Mouse (Mus musculus) splenic B cell, adult 2 months (primary cell): Measurements from ENCODE around the gene Fam184b.

Experiments used
- DNase-seq: peaks from one replicate; pipeline ENCODE4 v3.0.0-alpha.2; 2011; ENCODE audit warnings: low read depth, low spot score
- H3K27me3 ChIP-seq: 2 replicates; pipeline ENCODE4 v1.6.1; 2012; ENCODE audit warnings: mild to moderate bottlenecking, low read length, moderate library complexity, mixed read lengths; ENCODE audit not compliant: control insufficient read depth, poor library complexity, insufficient read depth, severe bottlenecking
- H3K36me3 ChIP-seq: 2 replicates; pipeline ENCODE4 v1.6.1; 2012; ENCODE audit warnings: mild to moderate bottlenecking, low read length, moderate library complexity, mixed read lengths; ENCODE audit not compliant: control insufficient read depth, poor library complexity, insufficient read depth, severe bottlenecking

Fam184b gene

GRCm38 (mm10) chr5:45480066-45480465 lies 159.3 kb downstream of the Fam184b start:
- DNase-seq = no peak
- H3K36me3 ChIP-seq = no peaks in the 10 kb centered on the region

More at GRCm38 (mm10) chr5:45480066-45480465, 159.3 kb downstream of the Fam184b start:
- no peaks in the 10 kb centered on the region for H3K27me3 ChIP-seq
